Mouse (Mus musculus): ENCODE measurements around the gene 1810013L24Rik. TPM values are rescaled to one million over a fixed set of nuclear protein-coding genes. Genes with fewer than 3 reads are reported as not detected.

The 1810013L24Rik gene
- total and polyA plus RNA-seq, 3 experiments: 29.2 to 133 (median 93.2) TPM

DNA sequence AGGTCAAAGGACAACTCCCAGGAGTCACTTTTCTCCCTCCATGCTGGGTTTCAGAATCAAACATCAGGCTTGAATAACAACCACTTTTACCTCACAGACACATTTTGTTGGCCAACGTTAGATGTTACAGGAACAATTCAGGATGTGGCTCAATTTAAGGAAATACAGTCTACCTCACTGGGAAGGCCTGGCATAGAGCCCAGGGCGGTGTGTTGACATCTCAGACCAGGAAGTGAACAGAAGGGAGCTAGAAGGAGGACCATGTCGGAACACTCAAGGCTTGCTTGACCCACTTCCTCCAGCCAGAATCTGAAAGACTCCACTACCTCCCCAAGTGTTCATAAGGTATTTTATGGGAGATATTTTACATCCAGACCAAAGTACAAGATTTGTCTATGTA is 45.1 kb upstream of the 1810013L24Rik start:
- no peak overlapping the region for H3K4me3 ChIP-seq
- H3K4me1 ChIP-seq (ENCODE audit: control insufficient read depth, insufficient read depth, low read length): no peaks in the 10 kb centered on the region
- intact Hi-C loops (cut with DNase I): loop anchor here (5.0 kb wide), 1 partner anchor 83 kb away; no protein-coding TSS in a partner anchor
- no peaks in the 10 kb centered on the region for H3K27me3 ChIP-seq (ENCODE audit: control insufficient read depth, insufficient read depth, low read length)
- peak; percentile 50 to 70 for DNase-seq
- no peaks in the 10 kb centered on the region for H3K79me2 ChIP-seq (replicated peaks; ENCODE audit: control insufficient read depth, insufficient read depth, low read length)
- no peak for TF ChIP-seq EP300 (IDR thresholded peaks at IDR 0.05; ENCODE audit: insufficient read depth, low read depth, low read length)
- no peak for TF ChIP-seq CTCF (IDR thresholded peaks at IDR 0.05)
- TF ChIP-seq POLR2A (IDR thresholded peaks at IDR 0.05; ENCODE audit: insufficient read depth, low read depth, low read length): no peak
- peaks cover 2% of the 10 kb centered on the region; the same call in 1 of the 2 replicates for H3K36me3 ChIP-seq (ENCODE audit: control insufficient read depth, insufficient read depth, low read length)
- H3K9ac ChIP-seq (ENCODE audit: low read depth, low read length): no peak overlapping the region
- peak overlapping the region; percentile 26; the same call in 1 of the 2 replicates for H3K27ac ChIP-seq
- 12% methylated on average over 3 of the region's 3 CpGs for WGBS

- Histone ChIP-seq H3K4me1 (ENCODE audit: control insufficient read depth, insufficient read depth, low read length) (no peaks in the 10 kb centered on the region), H3K4me3 (no peak overlapping the region), H3K27ac (no peak overlapping the region), H3K79me2 (replicated peaks; ENCODE audit: control insufficient read depth, insufficient read depth, low read length) (no peaks in the 10 kb centered on the region), H3K9ac (ENCODE audit: low read depth, low read length) (no peak overlapping the region), H3K36me3 (ENCODE audit: control insufficient read depth, insufficient read depth, low read length) (no peaks in the 10 kb centered on the region), H3K27me3 (ENCODE audit: control insufficient read depth, insufficient read depth, low read length) (no peaks in the 10 kb centered on the region)
- WGBS: 62% methylated on average over 4 of the region's 4 CpGs
- no peak for TF ChIP-seq POLR2A (IDR thresholded peaks at IDR 0.05; ENCODE audit: insufficient read depth, low read depth, low read length)
- TF ChIP-seq EP300 (IDR thresholded peaks at IDR 0.05; ENCODE audit: insufficient read depth, low read depth, low read length): no peak
- no peak for TF ChIP-seq CTCF (IDR thresholded peaks at IDR 0.05)
- intact Hi-C loops (cut with DNase I): no loop called here
- DNase-seq: no peak
Measured at GRCm38 (mm10) chr16:8790886-8791285, 39.0 kb upstream of the 1810013L24Rik start.

DNA sequence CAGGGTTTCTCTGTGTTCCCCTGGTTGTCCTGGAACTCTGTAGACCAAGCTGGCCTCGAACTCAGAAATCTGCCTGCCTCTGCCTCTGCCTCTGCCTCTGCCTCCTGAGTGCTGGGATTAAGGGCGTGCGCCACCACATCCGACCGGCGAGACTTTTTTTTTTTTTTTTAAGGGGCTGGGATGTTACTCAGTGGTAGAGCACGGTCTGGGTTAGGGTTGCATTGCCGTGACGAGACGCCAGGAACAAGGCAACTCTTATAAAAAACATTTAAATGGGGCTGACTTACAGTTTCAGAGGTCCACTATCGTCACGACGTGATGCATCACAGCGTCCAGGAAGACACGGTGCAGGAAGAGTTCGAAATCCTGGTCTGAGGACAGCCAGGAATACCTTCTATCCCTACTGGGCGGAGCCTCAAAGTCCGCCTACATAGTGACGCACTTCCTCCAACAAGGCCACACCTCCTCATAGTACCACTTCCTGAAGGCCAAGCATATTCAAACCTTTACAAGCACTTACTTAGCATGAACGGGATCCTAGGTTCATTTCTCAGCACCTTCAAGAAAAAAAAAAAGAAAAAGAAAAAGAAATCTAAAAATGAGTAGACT is 37.8 kb upstream of the 1810013L24Rik start, which contains the start of gene Usp7:
TSS of gene Usp7 (minus strand) at position 360 of the 609 bp plus-strand sequence.
- Histone ChIP-seq H3K4me3 (no peak within 1 kb of the TSS), H3K79me2 (replicated peaks; ENCODE audit: control insufficient read depth, insufficient read depth, low read length) (no peaks in the 10 kb centered on the region), H3K27ac (no peak within 1 kb of the TSS), H3K4me1 (ENCODE audit: control insufficient read depth, insufficient read depth, low read length) (no peaks in the 10 kb centered on the region), H3K9ac (ENCODE audit: low read depth, low read length) (no peak within 1 kb of the TSS), H3K36me3 (ENCODE audit: control insufficient read depth, insufficient read depth, low read length) (no peaks in the 10 kb centered on the region), H3K27me3 (ENCODE audit: control insufficient read depth, insufficient read depth, low read length) (no peaks in the 10 kb centered on the region)
- intact Hi-C loops (cut with DNase I): no loop called here
- 90% methylated on average over 20 of the region's 20 CpGs for WGBS
- DNase-seq: no peak
- TF ChIP-seq EP300 (IDR thresholded peaks at IDR 0.05; ENCODE audit: insufficient read depth, low read depth, low read length) (no peak), CTCF (IDR thresholded peaks at IDR 0.05) (no peak), POLR2A (IDR thresholded peaks at IDR 0.05; ENCODE audit: insufficient read depth, low read depth, low read length) (no peak)

- Histone ChIP-seq H3K4me3 (no peak overlapping the region), H3K4me1 (ENCODE audit: control insufficient read depth, insufficient read depth, low read length) (no peaks in the 10 kb centered on the region), H3K27me3 (ENCODE audit: control insufficient read depth, insufficient read depth, low read length) (no peaks in the 10 kb centered on the region), H3K9ac (ENCODE audit: low read depth, low read length) (no peak overlapping the region), H3K36me3 (ENCODE audit: control insufficient read depth, insufficient read depth, low read length) (no peaks in the 10 kb centered on the region), H3K27ac (no peak overlapping the region), H3K79me2 (replicated peaks; ENCODE audit: control insufficient read depth, insufficient read depth, low read length) (no peaks in the 10 kb centered on the region)
- DNase-seq: no peak
- intact Hi-C loops (cut with DNase I): no loop called here
- WGBS: 6% methylated on average over 3 of the region's 3 CpGs
- TF ChIP-seq POLR2A (IDR thresholded peaks at IDR 0.05; ENCODE audit: insufficient read depth, low read depth, low read length): no peak
- TF ChIP-seq CTCF (IDR thresholded peaks at IDR 0.05): peak; percentile 26
Measured at GRCm38 (mm10) chr16:8794952-8795351, 34.9 kb upstream of the 1810013L24Rik start.

GRCm38 (mm10) chr16:8795906-8796305 is 34.0 kb upstream of the 1810013L24Rik start:
- 65% methylated on average over 2 of the region's 2 CpGs for WGBS
- Histone ChIP-seq H3K27me3 (ENCODE audit: control insufficient read depth, insufficient read depth, low read length) (no peaks in the 10 kb centered on the region), H3K36me3 (ENCODE audit: control insufficient read depth, insufficient read depth, low read length) (no peaks in the 10 kb centered on the region), H3K79me2 (replicated peaks; ENCODE audit: control insufficient read depth, insufficient read depth, low read length) (no peaks in the 10 kb centered on the region), H3K4me1 (ENCODE audit: control insufficient read depth, insufficient read depth, low read length) (no peaks in the 10 kb centered on the region), H3K9ac (ENCODE audit: low read depth, low read length) (no peak overlapping the region), H3K4me3 (no peak overlapping the region), H3K27ac (no peak overlapping the region)
- no peak for DNase-seq
- intact Hi-C loops (cut with DNase I): no loop called here
- no peak for TF ChIP-seq CTCF (IDR thresholded peaks at IDR 0.05)
- TF ChIP-seq POLR2A (IDR thresholded peaks at IDR 0.05; ENCODE audit: insufficient read depth, low read depth, low read length): no peak
- no peak for TF ChIP-seq EP300 (IDR thresholded peaks at IDR 0.05; ENCODE audit: insufficient read depth, low read depth, low read length)

GRCm38 (mm10) chr16:8806703-8807102 is 23.2 kb upstream of the 1810013L24Rik start:
- H3K27me3 ChIP-seq (ENCODE audit: control insufficient read depth, insufficient read depth, low read length): no peaks in the 10 kb centered on the region
- H3K4me1 ChIP-seq (ENCODE audit: control insufficient read depth, insufficient read depth, low read length): no peaks in the 10 kb centered on the region
- no peak overlapping the region for H3K9ac ChIP-seq (ENCODE audit: low read depth, low read length)
- H3K36me3 ChIP-seq (ENCODE audit: control insufficient read depth, insufficient read depth, low read length): no peaks in the 10 kb centered on the region
- DNase-seq: peak; percentile 7 to 51
- TF ChIP-seq CTCF (IDR thresholded peaks at IDR 0.05) (peak; percentile 87), POLR2A (IDR thresholded peaks at IDR 0.05; ENCODE audit: insufficient read depth, low read depth, low read length) (no peak), EP300 (IDR thresholded peaks at IDR 0.05; ENCODE audit: insufficient read depth, low read depth, low read length) (0 out of 2 replicates have a peak, but pooled peaks have one; percentile 44)
- WGBS: 24% methylated on average over 4 of the region's 4 CpGs
- intact Hi-C loops (cut with DNase I): loop anchor here (1.0 kb wide), 1 partner anchor 63 kb away; no protein-coding TSS in a partner anchor
- H3K27ac ChIP-seq: no peak overlapping the region
- H3K79me2 ChIP-seq (replicated peaks; ENCODE audit: control insufficient read depth, insufficient read depth, low read length): no peaks in the 10 kb centered on the region
- H3K4me3 ChIP-seq: no peak overlapping the region
